Mouse (Mus musculus): ENCODE measurements around the gene Skap1.

GRCm38 (mm10) chr11:96774536-96774935 is 310.1 kb downstream of the Skap1 start:
- TF ChIP-seq CTCF (IDR thresholded peaks at IDR 0.05; ENCODE audit: low read depth), result peak; percentile 29; the same call in 1 of the 2 replicates
- TF ChIP-seq EP300 (IDR thresholded peaks at IDR 0.05; ENCODE audit: low read depth), result no peak

Data from liver, postnatal 0 days (tissue).